Mouse (Mus musculus) kidney, adult 2 months (tissue): ENCODE results near the gene Akap11.

Source experiments
- CTCF ChIP-seq: fragments of 200-500 bp; conservative IDR thresholded peaks from 2 replicates; pipeline ENCODE4 v1.5.1; 2011; ENCODE audit warnings: low read depth, mild to moderate bottlenecking, control low read depth, low read length, moderate library complexity, mixed read lengths; ENCODE audit not compliant: insufficient read depth, insufficient read length
- POLR2A ChIP-seq: fragments of 200-500 bp; IDR thresholded peaks from one replicate; pipeline ENCODE4 v1.6.1; 2011; ENCODE audit warnings: low read depth, low read length, control low read depth

GRCm38 (mm10) chr14:78583168-78583567, 46.6 kb upstream of the Akap11 start:
- no peak for TF ChIP-seq POLR2A
- TF ChIP-seq CTCF = no peak
